ENCODE assay signal across 8 mouse cellular contexts in genomic region chr13:56682326-56682725, GRCm38 (mm10). TPM values are rescaled to one million over a fixed set of nuclear protein-coding genes. Genes with fewer than 3 reads are reported as not detected.
DNase-seq lines count a peak whose midpoint lies in the region; ATAC-seq and TF ChIP-seq lines count a peak whose summit lies in the region.

No protein-coding gene starts in this region.

- H3K4me3 ChIP-seq in thymus, adult 2 months (ENCODE audit: control insufficient read depth, insufficient read depth, low read length): no peak overlapping the region
- no peak overlapping the region for H3K4me3 ChIP-seq in midbrain, embryonic 13.5 days (replicated peaks)

- H3K4me2 ChIP-seq in midbrain, embryonic 13.5 days (replicated peaks): no peak overlapping the region

- no peak for TF ChIP-seq CTCF in thymus, adult 2 months (IDR thresholded peaks at IDR 0.05; ENCODE audit: borderline replicate concordance, control insufficient read depth, extremely low read depth, insufficient read depth, low read length, poor library complexity)

- no peak for TF ChIP-seq POLR2A in thymus, adult 2 months (IDR thresholded peaks at IDR 0.05; ENCODE audit: control insufficient read depth, extremely low read depth, insufficient read depth, low read length, poor library complexity)

- no peak overlapping the region for H3K9ac ChIP-seq in midbrain, embryonic 13.5 days (replicated peaks)

- H3K4me1 ChIP-seq in thymus, adult 2 months (replicated peaks; ENCODE audit: control insufficient read depth, insufficient read depth, low read length): peaks cover 20% of the 10 kb centered on the region
- 0 out of 2 replicates have a peak, but pooled peaks cover 5% of the 10 kb centered on the region for H3K4me1 ChIP-seq in midbrain, embryonic 13.5 days (replicated peaks)

- no peaks in the 10 kb centered on the region for H3K27me3 ChIP-seq in thymus, adult 2 months (ENCODE audit: control insufficient read depth, insufficient read depth, low read length)
- H3K27me3 ChIP-seq in midbrain, embryonic 13.5 days: peaks cover 6% of the 10 kb centered on the region; the same call in 1 of the 2 replicates

- no peaks in the 10 kb centered on the region for H3K36me3 ChIP-seq in thymus, adult 2 months (ENCODE audit: control insufficient read depth, insufficient read depth, low read length)
- no peaks in the 10 kb centered on the region for H3K36me3 ChIP-seq in midbrain, embryonic 13.5 days

- no peak for DNase-seq in frontal cortex, postnatal 14 days (ENCODE audit: low spot score in 2 of 2)
- DNase-seq in CD8-positive naive resting alpha-beta T cell, adult 2 months (ENCODE audit: low read depth in 2 of 2, low spot score in 2 of 2): peak; percentile 41 to 44
- peak; percentile 93 for DNase-seq in cerebellum, postnatal 36 days
- DNase-seq in heart, postnatal 14 days: peak; percentile 63 to 65
- peak; percentile 84 for DNase-seq in lung, postnatal 10 days
- DNase-seq in thymus, adult 2 months: peak; percentile 42

- peak; percentile 76 for ATAC-seq in frontal cortex, adult (ENCODE audit: low TSS enrichment)
- ATAC-seq in midbrain, embryonic 13.5 days: no peak

- no peaks in the 10 kb centered on the region for H3K9me3 ChIP-seq in midbrain, embryonic 13.5 days

- no peak overlapping the region for H3K27ac ChIP-seq in thymus, adult 2 months (ENCODE audit: control insufficient read depth, insufficient read depth, low read length)
- H3K27ac ChIP-seq in midbrain, embryonic 13.5 days: no peak overlapping the region

- whole genome bisulfite sequencing in thymus, adult 2 months: 79% methylated on average over 17 of the region's 17 CpGs
- WGBS in midbrain, embryonic 13.5 days: 86% methylated on average over 17 of the region's 17 CpGs

- intact Hi-C loops in heart, postnatal 14 days (cut with DNase I): no loop called here

RNA-seq across cellular contexts. Expression of gene Smad5, which starts 20.5 kb away (rescaled TPM):
- 10 to 100 TPM; 38.7 to 40.2 TPM for total RNA-seq in heart, postnatal 14 days (2021)
- polyA plus RNA-seq in thymus, adult 2 months (2012; rRNA removed): 42.1 and 45.6 TPM in 2 replicates
- polyA plus RNA-seq in midbrain, embryonic 13.5 days (2015; fragmentation: Nextera tagmentation; extraction: Ambion mirVana): 24.8 and 26.5 TPM in 2 replicates

Comparison
In these comparisons a context has a peak if more than half of its experiments do, and no peak if none do; other contexts are left out.
1. DNase-seq: peak in CD8-positive naive resting alpha-beta T cell, adult 2 months (2 of 2), cerebellum, postnatal 36 days (2 of 2), heart, postnatal 14 days (2 of 2), lung, postnatal 10 days (single experiment) and thymus, adult 2 months (single experiment); none in frontal cortex, postnatal 14 days (0 of 2).